Mouse (Mus musculus): Measurements from ENCODE around the gene Fbxl2.

The Fbxl2 gene

DNA sequence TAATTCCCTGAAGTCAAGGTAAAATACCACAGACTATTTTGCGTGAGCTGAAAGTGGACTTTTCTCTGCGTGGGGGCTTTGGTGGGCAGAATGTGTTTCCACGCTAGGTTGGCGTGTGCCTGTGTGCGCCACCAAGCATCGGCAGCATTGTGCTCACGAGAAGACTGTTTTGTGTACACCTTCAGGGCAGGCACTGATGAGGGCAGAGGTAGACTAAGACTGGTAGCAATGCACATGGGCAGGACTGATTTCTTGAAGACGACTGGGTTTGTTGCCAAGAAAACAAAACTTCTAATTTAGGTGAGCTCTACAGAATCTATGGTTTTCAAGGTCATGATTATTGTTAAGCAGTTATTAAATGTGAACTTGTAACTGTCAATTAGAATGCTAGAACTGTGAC, 76.6 kb downstream of the Fbxl2 start:
- no peak for DNase-seq

DNA sequence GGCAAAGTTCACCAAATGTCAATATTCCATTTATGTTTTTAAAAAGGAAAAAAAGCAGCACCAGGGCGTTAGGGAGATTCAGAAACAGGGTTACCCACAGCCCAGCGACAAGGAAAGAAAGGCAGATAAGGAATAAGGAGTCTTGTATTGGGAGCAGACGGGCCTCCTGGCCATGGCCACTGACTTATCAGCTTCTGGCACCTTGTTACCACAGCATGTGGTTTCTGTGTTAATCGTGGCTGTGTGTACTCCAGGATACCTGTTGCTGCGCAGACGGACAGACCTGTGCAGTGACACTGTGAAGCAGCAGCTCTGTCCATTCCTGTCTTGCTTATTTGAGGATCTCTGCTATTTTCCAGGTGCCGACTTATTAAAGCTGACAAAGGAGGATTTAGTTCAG, 77.0 kb downstream of the Fbxl2 start:
- DNase-seq = no peak

DNA sequence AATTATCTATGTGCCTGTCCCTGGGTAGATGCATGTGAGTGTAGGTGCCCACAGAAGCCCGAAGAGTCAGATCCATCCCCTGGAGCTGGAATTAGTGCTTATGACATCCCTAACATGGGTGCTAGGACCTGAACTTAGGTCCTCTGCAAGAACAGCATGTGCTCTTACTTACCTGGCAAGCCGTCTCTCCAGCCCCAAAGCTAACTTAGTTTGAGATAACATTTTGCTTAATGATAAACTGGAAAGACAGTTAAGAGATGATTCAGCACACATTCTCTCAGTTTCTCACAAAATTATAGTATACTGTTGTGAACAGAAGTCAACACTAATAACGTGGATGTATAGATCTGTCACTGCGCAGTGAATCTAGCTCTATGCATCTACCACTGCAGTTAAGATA, 79.2 kb downstream of the Fbxl2 start:
- no peak for DNase-seq

DNA sequence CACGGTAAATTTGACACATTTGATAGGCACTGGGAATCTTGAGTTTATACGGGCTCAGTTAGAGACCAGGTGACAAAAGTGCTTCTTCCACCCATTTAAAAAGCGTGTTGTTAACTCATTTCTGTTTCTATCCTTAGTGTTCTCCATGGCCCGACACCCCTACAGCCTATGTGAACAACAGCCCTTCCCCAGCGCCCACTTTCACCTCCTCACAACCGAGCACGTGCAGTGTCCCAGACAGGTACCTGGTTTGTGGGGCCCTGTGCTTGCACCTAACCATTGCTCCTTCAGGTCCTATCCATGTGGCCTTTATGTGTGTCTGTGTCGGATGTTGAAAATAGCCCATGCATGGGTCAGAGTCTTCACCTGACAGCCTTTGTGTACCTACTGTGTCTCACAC, 81.6 kb downstream of the Fbxl2 start:
- no peak for DNase-seq

GRCm38 (mm10) chr9:113963718-113964117, 82.3 kb downstream of the Fbxl2 start:
- no peak for DNase-seq

- DNase-seq = no peak
Measured at GRCm38 (mm10) chr9:113957777-113958176, 88.2 kb downstream of the Fbxl2 start.

GRCm38 (mm10) chr9:113947216-113947615, 98.8 kb downstream of the Fbxl2 start:
- DNase-seq = no peak

GRCm38 (mm10) chr9:113943372-113943771, 102.6 kb downstream of the Fbxl2 start:
- no peak for DNase-seq

DNA sequence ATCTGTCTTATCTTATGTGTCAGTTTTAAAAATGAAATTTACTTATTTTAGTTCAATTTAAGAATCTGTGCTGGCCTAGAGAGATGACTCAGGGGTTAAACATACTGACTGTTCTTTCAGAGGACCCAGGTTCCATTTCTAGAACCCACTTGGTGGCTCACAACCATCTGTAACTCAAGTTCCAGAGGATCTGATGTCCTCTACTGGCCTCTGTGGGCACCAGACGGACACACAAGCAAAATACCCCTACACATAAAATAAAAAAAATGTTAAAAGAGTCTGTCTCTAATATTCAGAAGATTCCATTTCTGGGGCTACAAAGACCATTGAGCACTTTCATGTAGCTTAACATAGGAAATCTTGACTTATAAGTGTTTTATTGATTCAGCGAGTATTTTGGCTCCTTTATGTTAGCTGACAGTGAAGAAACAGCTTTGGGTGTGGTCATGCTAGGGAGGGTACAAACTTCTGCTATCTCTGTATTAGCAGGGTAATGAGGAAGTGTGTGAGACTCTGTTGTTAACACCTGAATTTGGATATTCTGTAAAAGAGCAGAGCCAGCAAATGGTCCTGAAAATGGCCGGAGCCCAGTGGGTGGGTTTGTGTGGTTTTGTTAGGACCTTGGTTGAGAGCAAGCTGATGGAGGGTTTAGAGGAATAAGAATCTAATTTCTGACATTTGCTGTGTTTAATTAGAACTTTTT, 104.7 kb downstream of the Fbxl2 start:
- no peak for DNase-seq

- DNase-seq = peak; percentile 21
Measured at GRCm38 (mm10) chr9:113939063-113939850, 106.7 kb downstream of the Fbxl2 start.

- DNase-seq = no peak
Measured at GRCm38 (mm10) chr9:113935638-113936037, 110.4 kb downstream of the Fbxl2 start.

- no peak for DNase-seq
Measured at GRCm38 (mm10) chr9:113932501-113932900, 113.5 kb downstream of the Fbxl2 start.

DNA sequence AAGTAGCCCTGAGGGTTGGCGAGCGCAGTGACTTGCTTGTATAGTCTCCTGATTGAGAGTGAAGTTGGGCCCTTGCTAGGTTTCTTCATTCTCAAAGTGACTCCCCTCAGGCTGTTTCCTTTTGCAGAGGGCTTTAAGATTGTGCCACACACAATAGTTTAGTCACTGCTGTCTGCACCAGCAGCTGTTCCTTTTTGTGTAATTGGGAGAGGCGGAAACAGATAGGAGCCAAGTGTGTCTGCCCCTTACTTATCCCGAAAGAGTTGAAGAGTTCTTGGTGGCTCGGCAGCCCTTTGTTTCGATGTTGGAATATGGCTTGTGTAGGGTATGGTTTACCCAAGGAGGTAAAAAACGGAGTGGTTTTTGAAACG, 113.9 kb downstream of the Fbxl2 start:
- DNase-seq = no peak

DNA sequence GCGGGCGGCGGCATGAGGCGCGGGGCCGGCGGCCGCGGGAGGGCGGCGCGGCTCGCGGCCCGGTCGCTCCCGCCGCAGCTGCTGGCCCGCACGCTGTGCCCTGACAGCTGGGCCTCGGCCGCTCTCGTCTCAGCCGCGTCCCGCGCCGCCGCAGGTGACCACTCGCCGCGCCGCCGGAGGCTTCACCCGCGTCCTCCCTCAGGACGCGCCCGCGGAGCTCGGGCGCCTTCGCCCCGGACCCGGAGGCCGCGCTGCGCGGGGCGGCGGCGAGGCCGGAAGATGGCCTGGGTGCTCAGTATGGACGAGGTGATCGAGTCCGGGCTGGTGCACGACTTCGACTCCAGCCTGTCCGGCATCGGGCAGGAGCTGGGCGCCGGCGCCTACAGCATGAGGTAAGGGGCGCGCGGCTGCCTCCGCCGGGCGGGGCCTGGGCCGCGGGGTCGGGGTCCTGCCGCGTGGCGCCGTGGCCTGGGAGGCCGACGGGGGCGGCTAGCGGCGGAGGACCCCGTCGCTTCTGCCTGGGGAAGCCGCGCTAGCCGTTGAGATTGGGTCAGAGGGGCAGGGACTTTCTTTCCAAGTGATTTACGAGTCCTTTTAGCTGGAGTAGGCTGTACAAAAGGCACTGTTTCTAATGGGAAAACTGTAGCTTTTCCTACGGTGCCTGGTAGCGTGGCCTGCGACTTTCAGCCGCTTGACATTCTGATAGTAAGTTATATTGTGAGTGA, 114.5 kb downstream of the Fbxl2 start:
- peak; percentile 48 for DNase-seq

DNA sequence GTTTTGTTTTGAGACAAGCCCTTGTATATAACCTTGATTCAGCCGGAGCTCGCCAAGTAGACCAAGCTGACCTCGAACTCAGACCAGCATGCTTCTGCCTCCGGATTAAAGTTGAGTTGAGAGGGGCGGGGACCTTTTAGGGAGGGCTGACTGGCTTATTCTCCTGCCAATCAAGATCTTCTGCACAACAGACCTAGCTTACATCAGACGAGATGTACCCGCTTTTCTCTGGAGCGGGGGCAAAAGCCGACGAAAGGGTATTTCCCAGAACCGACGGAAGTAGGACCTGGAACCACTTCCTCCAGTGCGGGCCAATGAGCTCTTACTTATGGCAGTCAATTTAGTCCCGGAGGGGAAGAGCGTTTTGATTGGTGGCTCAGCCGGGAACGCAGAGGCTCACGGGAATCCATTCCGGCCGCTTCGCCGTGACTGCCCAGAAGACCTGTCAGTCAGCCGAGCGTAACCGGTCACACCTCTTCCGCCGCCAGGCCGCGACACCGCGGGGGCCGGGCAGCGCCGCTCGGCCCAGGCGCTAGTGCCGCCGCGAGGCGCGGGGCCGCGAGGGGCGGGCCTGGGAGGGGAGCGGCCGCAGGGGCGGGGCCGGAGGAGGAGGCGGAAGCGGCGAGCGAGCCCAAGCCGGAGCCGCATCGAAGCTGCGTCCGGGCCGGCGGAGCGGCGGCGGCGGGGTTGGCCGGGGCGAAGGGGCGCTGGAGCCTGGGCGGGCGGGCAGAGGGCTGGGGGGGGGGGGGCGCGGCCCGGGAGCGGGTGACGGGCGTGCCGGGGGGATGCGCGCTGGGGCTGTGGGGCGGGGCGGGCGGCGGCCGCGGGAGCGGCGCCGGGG, 115.2 kb downstream of the Fbxl2 start, which contains the start of gene Ubp1:
Ubp1 (plus strand) TSS at position 401 of the 841 bp plus-strand sequence.
- DNase-seq = peak; percentile 97

DNA sequence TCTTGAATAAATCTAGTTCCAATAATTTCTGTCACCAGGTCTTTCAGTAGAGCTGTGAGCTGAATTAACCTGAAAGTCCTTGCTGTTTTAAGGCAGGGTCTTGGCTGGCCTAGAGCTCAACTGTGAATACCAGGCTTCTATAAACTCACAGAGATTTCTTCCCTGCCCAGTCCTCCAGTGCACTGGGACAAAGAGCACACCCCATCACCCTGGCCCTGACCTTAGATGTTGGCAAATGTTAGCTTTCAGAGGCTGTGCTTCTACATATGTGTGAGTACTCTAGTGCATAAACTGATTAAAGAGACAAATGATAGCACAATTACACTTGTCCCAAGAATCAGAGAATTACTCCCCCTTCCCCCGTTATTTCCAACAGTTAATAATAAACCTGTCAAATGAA, 116.3 kb downstream of the Fbxl2 start:
- no peak for DNase-seq

DNA sequence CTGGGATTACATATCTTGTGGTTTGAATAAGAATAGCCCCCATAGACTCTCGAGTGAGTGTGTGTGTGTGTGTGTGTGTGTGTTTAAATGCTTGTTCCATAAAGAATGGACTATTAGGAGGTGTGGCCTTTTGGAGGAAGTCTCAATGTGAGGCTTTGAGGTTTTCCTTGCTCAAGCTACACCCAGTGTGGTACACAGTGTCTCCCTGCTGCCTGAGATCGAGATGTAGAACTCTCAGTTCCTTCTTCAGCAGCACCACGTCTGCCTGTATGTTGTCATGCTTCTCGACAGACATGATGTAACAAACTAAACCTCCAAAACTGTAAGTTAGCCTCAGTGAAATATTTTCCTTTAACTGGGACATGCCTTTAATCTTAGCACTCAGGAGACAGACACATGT, 117.4 kb downstream of the Fbxl2 start:
- DNase-seq = no peak

DNA sequence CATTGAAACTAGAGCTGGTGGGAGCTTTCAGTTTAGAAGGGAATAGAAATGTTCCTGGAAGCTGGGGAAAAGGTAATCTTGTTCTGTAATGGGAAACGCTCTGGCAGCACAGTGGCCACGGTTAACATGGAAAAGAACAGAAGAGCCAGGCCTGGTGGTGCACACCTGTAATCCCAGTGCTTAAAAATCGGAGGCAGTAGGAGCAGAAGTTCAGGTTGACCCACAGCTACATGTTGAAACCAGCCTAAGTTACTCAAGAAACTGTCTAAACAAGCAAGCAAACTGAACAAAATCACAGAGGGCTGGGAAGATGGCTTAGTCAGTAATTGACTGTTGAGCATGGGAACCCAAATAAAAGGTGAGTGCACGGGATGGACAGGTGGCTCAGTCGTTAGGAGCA, 121.1 kb downstream of the Fbxl2 start:
- DNase-seq = no peak

DNA sequence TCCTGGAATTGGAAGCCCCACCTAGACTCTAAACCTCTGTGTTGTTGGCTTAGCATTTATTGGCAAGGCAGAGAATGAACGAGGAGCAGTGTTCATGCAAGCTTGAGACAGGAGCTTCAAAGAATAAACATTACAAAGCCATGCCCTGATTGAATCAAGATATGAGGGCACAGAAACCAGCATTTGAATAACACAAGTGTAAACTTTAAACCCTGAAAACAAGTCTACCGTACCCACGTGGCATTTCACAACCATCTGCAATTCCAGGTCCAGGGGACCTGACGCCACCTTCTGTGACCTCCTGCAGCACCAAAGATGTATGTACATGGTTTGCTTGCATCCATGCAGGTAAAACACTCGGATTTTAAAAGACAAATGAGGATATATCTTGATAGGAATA, 123.3 kb downstream of the Fbxl2 start:
- no peak for DNase-seq

- DNase-seq = no peak
Measured at GRCm38 (mm10) chr9:113915789-113916188, 130.2 kb downstream of the Fbxl2 start.
